9 mouse cellular contexts compared by ENCODE assay signal in the genomic region with DNA sequence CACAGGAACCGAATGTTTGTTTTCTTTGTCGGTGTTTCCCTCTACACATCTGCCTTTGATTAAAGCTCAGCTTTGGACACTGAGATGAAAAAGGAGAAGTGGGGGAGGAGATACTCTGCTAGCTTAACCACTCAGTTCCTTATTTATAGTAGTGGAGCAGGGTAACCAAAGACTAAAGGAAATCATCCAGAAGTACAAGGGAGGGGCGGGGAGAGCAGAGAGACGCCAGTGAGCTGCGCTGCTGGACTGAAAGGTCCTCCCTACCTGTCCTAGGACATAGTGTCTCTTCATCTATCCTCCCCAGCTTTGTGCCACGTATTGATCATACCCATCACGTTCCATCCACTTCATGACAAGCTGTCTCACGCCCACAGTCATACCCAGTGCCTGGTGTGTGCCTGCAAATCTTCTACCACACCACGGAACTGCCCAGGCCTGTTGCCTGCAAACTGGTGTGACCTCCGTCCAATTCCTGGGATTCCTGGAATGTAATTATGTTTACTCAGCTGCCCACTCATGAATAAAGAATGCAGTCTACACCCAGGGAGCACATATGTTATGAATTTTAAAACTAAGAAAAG.
DNase-seq lines count a peak whose midpoint lies in the region; ATAC-seq and TF ChIP-seq lines count a peak whose summit lies in the region.
"Had no signal": no experiment of that assay in that cellular context is flagged by ENCODE, and none has a peak within 500 bp of the region (broad histone marks: within the 10 kb centered on the region; RNA-seq: fewer than 3 reads in every experiment).

No protein-coding gene starts in this region.

- DNase-seq in layer of hippocampus, adult 11-12 months (ENCODE audit: low spot score): peak; percentile 9
- DNase-seq in layer of hippocampus, postnatal 10 days (ENCODE audit: low spot score in 2 of 2): no peak
- DNase-seq in brain, embryonic 14.5 days (ENCODE audit: low read depth): peak; percentile 9
- peak; percentile 78 for DNase-seq in kidney, adult 11 months
- DNase-seq in lung, postnatal 0 days (ENCODE audit: low spot score): peak; percentile 79
- DNase-seq in stomach, postnatal 0 days (ENCODE audit: low spot score): no peak
- DNase-seq in left cerebral cortex, adult 8-10 months (ENCODE audit: low spot score in 2 of 2): no peak
- no peak for DNase-seq in adrenal gland, postnatal 4 days (ENCODE audit: low spot score in 2 of 2)

- H3K9me3 ChIP-seq in lung, postnatal 0 days (ENCODE audit: low read length): no peaks in the 10 kb centered on the region
- no peaks in the 10 kb centered on the region for H3K9me3 ChIP-seq in stomach, postnatal 0 days (ENCODE audit: control insufficient read depth, low read length)
- H3K9me3 ChIP-seq: neural tube, embryonic 13.5 days had no signal

- H3K4me2 ChIP-seq in lung, postnatal 0 days (replicated peaks; ENCODE audit: low read depth, low read length): no peak overlapping the region
- no peak overlapping the region for H3K4me2 ChIP-seq in stomach, postnatal 0 days (replicated peaks; ENCODE audit: low read depth)
- H3K4me2 ChIP-seq: neural tube, embryonic 13.5 days had no signal

- H3K4me3 ChIP-seq in lung, postnatal 0 days (ENCODE audit: low read depth, low read length): no peak overlapping the region
- H3K4me3 ChIP-seq in stomach, postnatal 0 days (ENCODE audit: low read depth, low read length): no peak overlapping the region
- H3K4me3 ChIP-seq: neural tube, embryonic 13.5 days had no signal

- TF ChIP-seq POLR2A in brain, embryonic 14.5 days (IDR thresholded peaks at IDR 0.05; ENCODE audit: borderline replicate concordance, extremely low read depth, insufficient read depth, insufficient read length, poor library complexity, severe bottlenecking): no peak

- peak; percentile 86 for ATAC-seq in lung, postnatal 0 days
- peak; percentile 42 for ATAC-seq in stomach, postnatal 0 days (ENCODE audit: low FRiP score, low TSS enrichment)

- TF ChIP-seq CTCF in brain, embryonic 14.5 days (IDR thresholded peaks at IDR 0.05; ENCODE audit: borderline replicate concordance, extremely low read depth, insufficient read depth, insufficient read length): no peak
- no peak for TF ChIP-seq CTCF in lung, postnatal 0 days (IDR thresholded peaks at IDR 0.05)
- no peak for TF ChIP-seq CTCF in stomach, postnatal 0 days (IDR thresholded peaks at IDR 0.05; ENCODE audit: low read depth)

- no peaks in the 10 kb centered on the region for H3K27me3 ChIP-seq in lung, postnatal 0 days (replicated peaks; ENCODE audit: insufficient read depth, low read length)
- no peaks in the 10 kb centered on the region for H3K27me3 ChIP-seq in stomach, postnatal 0 days (ENCODE audit: control insufficient read depth, insufficient read depth, low read length)
- H3K27me3 ChIP-seq: neural tube, embryonic 13.5 days had no signal

- no peak overlapping the region for H3K9ac ChIP-seq in lung, postnatal 0 days (replicated peaks; ENCODE audit: low read depth)
- H3K9ac ChIP-seq in stomach, postnatal 0 days (ENCODE audit: low read length): no peak overlapping the region
- H3K9ac ChIP-seq: neural tube, embryonic 13.5 days had no signal

- no peaks in the 10 kb centered on the region for H3K4me1 ChIP-seq in lung, postnatal 0 days (ENCODE audit: insufficient read depth, low read depth, low read length)
- H3K4me1 ChIP-seq in stomach, postnatal 0 days (replicated peaks; ENCODE audit: control insufficient read depth, insufficient read depth): 0 out of 2 replicates have a peak, but pooled peaks cover 3% of the 10 kb centered on the region
- H3K4me1 ChIP-seq: neural tube, embryonic 13.5 days had no signal

- WGBS in lung, postnatal 0 days: 22% methylated on average over 10 of the region's 10 CpGs
- WGBS in stomach, postnatal 0 days: 33% methylated on average over 10 of the region's 10 CpGs

- H3K27ac ChIP-seq in lung, postnatal 0 days (ENCODE audit: low read length): peak overlapping the region; percentile 79
- 0 out of 2 replicates have a peak overlapping the region, but pooled peaks have one; percentile 58 for H3K27ac ChIP-seq in stomach, postnatal 0 days (replicated peaks)
- H3K27ac ChIP-seq: neural tube, embryonic 13.5 days had no signal

- peak; percentile 95 for TF ChIP-seq EP300 in lung, postnatal 0 days (IDR thresholded peaks at IDR 0.05)
- no peak for TF ChIP-seq EP300 in stomach, postnatal 0 days (optimal IDR thresholded peaks at IDR 0.05)

- H3K36me3 ChIP-seq in lung, postnatal 0 days (ENCODE audit: insufficient read depth, low read length): no peaks in the 10 kb centered on the region
- H3K36me3 ChIP-seq in stomach, postnatal 0 days (ENCODE audit: control insufficient read depth, insufficient read depth, low read length): no peaks in the 10 kb centered on the region
- H3K36me3 ChIP-seq: neural tube, embryonic 13.5 days had no signal

Comparison
In these comparisons a context has a peak if more than half of its experiments do, and no peak if none do; other contexts are left out.
1. DNase-seq: peak in layer of hippocampus, adult 11-12 months (single experiment), brain, embryonic 14.5 days (single experiment), kidney, adult 11 months (single experiment) and lung, postnatal 0 days (single experiment); none in layer of hippocampus, postnatal 10 days (0 of 2), stomach, postnatal 0 days (single experiment), left cerebral cortex, adult 8-10 months (0 of 2) and adrenal gland, postnatal 4 days (0 of 2).